Mouse (Mus musculus) fat pad, adult 2 months (tissue): ENCODE results near the gene Fnip2.

Experiments used
- DNase-seq: peaks from one replicate; pipeline ENCODE4 v3.0.0-alpha.2; 2011; ENCODE audit warnings: low read depth, low spot score; ENCODE audit errors: extremely low read depth

The Fnip2 gene

DNA sequence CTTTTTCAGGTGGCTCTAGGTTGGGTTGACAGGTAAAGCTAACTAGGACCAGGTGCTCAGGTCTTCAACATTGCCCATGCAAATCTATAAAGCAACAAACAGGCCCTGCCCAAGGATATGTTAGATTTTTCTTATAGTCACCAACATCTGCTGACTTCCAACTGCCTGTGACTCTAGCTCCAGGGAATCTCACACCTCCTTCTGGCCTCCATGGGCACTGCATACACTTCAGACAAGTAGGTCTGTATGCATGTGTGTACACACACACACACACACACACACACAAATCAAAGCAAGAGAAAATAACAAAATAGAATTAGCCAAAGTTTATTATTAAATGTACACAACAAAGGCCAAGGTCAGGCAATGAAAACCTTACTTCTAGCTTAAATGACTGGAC is 134.0 kb downstream of the Fnip2 start:
- no peak for DNase-seq

- DNase-seq: no peak
Observed at GRCm38 (mm10) chr3:79425441-79425840, 142.2 kb downstream of the Fnip2 start.

DNA sequence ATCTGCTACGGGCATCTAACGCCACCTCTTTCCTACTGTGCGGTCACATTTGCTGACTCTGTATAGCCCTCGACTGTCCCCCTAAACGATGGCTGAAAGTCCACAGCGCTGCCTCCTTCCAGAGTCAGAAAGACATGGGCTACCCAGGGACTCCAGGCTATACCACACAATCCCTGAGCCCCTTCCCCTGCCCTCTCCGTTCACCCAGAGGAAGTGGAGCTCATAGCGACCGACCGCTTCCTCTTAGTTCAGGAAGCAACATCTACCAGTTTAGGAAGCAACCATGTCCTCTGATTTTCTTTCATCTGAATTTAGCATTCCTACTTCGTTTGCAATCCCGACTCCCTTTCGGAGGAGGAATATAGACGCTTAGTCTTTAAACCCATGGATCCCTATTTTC is 148.7 kb downstream of the Fnip2 start:
- no peak for DNase-seq

GRCm38 (mm10) chr3:79416944-79417680 is 150.5 kb downstream of the Fnip2 start:
- no peak for DNase-seq

DNA sequence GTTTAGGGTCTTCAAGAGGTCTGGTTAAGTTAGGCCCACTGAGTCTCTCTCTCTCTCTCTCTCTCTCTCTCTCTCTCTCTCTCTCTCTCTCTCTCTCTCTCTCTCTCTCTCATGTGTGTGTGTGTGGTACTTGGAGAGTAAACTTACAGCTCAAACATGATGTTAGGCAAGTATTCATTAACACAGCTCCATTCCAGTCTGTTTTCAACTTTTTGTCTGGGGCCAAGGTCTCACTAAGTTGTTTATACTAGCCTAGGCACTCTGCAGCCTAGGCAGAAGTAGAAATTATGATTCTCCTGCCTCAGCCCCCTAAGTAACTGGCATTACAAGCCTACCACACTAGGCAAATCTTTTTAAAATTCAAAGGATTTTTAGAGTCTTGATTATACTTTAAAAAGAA is 151.7 kb downstream of the Fnip2 start:
- DNase-seq: no peak

DNA sequence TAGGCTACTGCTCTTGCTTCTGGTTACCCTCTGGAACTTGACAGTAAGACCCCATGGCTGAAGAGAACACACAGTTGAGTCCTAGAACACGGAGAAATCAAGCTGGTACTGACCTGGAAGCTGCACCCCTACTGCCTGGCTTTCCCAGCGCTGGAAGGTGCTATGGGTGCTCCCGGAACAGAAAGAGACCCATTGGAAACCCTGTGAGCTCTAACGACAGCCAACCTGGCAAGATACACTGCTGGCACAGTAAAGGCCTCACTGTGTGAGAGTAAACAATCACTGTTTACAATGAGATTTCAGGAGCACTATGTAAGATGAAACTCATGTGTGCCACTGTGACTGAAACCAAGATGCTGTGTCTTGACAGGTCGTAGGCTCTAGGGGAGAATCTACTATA is 152.5 kb downstream of the Fnip2 start:
- DNase-seq: no peak

- DNase-seq: no peak
Observed at GRCm38 (mm10) chr3:79413492-79413891, 154.1 kb downstream of the Fnip2 start.

DNA sequence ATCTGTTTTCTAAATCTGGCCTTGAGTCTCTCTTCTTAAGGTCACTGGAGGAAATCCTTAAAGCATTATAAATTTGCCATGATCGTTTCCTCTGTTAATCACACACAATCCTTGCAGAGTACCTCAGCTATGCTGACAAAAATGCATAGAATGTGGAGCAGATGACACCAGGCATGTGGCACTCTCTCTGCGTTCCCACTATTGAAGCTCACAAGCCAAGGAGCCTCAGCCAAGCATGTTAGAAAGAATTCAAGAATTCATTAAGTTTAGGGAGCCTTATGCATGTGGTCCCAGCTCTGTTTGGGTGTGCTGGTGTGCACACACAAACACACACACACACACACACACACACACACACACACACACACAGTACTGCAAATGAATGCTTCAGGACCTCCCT is 155.9 kb downstream of the Fnip2 start:
- DNase-seq: no peak

- DNase-seq: no peak
Observed at GRCm38 (mm10) chr3:79410629-79410995, 157.0 kb downstream of the Fnip2 start.

GRCm38 (mm10) chr3:79409927-79410628 is 157.5 kb downstream of the Fnip2 start:
- DNase-seq: no peak

DNA sequence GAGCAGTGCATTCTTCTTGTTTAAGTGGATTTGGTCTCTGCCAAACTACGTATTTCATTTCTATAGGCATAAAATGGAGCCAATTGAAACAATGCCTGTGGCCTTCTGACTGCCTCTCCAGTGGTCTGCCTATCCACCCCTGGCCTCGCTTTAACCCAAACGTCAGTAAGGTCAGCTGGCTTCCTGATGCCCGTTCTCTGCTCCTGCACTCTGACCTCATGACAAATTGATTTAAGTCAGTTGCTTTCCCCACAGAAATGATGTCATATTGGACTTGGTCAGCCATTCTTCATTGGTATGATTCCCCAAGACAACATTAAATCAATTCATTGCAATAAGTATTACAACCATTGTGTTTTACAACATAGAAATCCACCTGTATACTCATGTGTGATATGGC is 159.1 kb downstream of the Fnip2 start:
- DNase-seq: no peak
